Mouse (Mus musculus): Measurements from ENCODE around the gene Tiam1.

The Tiam1 gene

DNA sequence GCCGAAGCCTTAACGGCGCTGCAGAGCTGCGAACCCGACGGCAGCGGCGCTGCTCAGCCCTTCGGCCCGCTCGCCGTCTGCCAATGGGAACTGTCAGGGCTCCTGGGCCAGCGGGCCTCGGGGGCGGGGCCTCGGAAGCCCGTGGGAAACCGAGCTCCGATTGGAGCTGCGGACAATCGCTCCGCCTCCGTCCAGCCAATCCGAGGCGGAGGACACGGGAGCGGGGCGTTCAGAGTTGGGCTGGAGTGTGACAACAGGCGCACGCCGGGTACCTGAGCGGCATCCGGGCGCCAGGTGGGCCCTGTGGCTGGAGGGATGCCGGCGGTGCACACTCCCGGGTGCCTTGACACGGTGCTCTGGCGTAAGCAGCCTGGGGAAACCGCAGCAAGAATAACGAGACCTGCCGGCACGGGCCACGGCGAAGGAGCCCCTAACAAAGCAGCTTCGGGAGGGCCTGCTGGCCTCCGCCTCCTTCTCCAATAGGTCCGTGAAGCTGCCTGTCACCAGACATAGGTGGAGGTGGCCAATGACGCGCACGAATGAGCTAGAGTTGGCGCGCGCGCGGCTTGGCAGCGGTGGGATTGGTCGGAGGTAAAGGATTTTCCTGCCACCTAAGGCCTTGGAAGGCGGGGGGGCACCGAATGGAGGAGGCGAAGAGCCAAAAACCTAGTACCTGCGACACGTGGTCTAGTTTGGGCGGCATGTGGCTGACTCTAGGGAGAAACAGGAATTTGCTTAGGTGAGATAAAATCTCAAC lies at the start of gene Tiam1:
TSS of gene Tiam1 (minus strand) at position 10 of the 757 bp plus-strand sequence.
- DNase-seq: peak; percentile 99

DNA sequence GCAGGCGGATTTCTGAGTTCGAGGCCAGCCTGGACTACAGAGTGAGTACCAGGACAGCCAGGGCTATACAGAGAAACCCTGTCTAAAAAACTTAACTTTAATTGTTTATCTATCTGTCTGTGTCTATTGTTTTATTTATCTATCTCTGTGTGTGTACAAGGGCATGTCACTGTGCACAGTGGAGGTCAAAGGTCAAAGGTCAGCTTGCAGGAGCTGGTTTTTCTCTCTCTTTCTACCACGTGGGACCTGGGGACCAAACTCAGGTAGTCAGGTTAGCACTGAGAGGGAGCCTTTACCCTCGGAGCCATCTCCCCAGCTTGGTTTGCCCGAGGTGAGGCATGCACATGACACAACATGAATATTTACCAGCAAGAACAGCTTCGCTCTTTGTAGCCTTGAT lies 47.7 kb upstream of the Tiam1 start:
- no peak for DNase-seq

DNA sequence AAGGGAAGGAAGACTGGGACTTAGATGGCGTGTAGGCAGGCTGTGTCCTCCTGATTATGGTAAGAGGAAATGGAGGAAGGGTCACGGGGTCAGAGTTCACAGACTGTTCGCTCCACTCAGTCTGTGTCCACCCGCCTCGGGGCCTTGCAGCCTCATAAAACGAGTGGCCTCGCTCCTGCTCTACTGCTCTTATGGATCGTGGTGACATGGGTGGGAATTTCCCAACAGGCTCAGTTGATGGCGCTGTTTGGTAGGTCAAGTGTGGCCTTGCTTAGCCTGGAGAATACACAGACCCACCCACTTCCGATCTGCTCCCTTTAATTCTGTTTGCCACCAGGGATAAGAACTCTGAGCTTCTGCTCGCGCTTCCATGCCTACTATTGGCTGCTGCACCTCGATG lies 43.9 kb upstream of the Tiam1 start:
- DNase-seq: peak; percentile 71

DNA sequence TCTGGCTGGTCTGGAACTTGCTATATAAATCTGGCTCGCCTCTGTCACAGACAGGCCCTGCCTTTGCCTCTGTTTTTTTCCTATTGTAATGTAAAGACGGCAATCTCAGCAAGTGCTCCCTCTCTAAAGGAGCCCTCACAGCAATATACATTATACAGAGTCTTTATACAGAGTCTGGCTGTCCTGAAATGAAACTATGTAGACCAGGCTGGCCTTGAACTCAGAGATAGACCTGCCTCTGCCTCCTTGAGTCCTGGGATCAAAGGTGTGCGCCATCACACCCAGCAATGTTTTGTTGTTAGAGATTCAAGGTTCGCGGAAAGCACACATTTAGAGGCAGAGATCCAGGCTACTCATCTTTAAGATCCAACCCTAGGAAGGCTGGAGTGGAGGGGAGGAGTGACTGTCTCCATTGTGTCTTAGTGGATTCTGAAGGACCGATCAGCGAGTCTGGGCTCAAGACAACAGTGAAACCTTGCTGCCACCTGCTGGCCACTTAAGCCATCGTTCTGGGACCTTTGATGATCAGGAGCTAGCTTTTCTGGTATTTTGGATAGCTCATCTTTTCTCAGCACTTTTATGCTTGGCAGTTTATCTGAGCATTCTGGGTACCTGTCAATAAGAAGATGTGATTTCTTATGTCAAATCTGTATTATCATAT lies 42.5 kb upstream of the Tiam1 start:
- DNase-seq: peak; percentile 88

DNA sequence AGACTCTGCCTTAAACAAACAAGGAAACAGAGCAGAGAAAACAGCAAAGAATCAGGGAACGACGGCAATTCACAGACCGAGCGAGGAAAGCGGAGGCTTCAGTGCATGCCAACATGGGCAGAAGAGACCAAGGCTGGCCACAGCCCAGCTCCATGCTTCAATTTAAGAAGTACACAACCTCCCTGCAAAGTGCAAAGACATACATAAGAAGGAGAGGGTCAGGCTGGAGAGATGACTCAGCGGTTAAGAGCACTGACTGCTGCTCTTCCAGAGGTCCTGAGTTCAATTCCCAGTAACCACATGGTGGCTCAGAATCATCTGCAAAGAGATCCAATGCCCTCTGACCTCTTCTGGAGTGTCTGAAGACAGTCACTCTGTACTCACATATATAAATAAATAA lies 40.6 kb upstream of the Tiam1 start:
- no peak for DNase-seq

DNA sequence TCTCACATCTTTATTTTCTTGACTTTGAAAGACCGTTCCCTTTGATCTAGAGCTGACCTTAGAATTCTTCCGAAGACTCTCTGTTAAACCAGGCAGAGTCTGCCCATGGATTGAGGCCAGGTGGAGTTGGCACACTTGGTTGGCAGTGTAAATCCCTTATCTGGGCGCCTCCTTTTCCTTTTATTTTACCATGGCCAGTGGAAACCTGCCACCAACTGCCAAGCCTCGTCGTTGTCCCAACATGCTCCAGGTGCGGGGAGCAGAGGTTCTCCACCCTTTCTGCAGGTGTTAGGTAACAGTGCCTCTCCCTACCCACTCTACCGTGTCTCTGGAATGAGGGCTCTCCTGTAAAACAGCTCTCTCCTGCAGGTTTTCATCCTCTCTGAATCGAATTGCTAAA lies 38.1 kb upstream of the Tiam1 start:
- no peak for DNase-seq

DNA sequence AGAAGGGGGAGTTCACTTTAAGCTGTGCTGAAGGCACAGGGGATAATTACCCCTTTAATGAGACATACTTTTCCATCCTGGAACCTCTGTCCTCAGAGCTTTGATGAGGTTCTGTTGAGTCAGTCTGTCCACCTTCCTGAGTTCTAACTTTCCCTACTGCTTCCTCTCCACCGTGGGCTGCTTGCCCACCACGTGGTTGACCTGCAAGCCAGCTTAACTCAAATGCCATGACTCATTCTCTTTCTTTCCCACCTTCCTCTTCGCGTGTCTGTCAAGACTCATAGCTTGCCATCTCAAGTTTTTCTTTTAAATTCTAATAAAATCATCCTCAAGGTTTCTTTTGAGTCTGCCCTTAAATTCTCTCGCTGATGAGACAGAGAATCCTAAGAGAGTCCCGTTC lies 37.4 kb upstream of the Tiam1 start:
- no peak for DNase-seq

DNA sequence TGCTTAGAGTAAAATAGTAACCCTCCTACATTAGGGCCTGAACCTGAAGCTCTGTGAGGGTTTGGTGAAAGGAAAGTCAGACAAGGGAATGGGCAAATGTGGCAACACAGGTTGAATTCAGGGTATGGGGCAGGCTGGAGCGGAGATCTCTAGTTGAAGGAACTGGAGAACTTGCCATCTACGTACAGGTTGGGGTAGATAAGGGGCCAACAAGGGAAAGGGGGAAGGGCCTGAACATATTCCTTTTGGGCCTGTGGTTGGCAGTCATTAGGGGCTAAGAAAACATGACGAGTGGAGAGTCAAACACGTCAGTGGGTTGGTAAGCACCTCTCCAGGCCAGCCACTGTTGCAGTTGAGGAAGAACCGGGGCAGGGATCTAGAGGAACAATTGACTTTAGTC lies 36.3 kb upstream of the Tiam1 start:
- no peak for DNase-seq

DNA sequence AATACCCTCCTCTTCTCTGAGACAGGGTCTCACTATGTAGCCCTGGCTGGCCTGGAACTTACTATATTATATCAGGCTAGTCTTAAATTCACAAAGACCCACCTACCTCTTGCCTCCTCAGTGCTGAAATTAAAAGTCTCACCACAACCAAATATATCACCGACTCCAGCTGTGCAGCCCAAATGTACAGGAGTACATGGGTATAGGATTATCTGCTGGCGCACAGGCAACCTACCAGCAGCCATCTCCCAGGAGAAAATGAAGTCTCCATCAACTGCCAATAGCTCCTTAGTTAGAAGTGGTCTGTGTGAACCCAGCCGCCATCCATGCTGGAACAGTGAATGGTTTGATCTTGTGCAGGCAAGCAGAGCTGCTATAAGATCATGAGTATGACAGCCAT lies 34.8 kb upstream of the Tiam1 start:
- DNase-seq: no peak

DNA sequence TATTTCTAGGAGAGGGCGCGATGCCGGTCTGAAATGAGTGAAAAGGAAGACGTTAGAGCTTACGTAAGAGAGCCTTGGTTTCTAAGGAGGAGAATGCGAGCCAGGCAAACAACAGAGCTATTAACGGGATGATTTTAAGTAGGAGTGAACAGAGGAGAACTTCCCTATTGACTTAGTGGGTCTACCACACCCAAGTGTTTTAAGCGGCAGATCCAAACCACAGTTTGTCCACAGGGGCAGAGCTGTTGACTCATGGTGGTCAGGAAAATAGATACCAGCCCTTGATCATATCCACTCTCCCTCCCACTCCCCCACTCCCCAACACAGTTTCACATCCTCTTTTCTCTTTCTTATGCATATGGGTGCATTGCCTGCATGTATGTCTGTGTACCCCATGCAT lies 33.9 kb upstream of the Tiam1 start:
- no peak for DNase-seq

DNA sequence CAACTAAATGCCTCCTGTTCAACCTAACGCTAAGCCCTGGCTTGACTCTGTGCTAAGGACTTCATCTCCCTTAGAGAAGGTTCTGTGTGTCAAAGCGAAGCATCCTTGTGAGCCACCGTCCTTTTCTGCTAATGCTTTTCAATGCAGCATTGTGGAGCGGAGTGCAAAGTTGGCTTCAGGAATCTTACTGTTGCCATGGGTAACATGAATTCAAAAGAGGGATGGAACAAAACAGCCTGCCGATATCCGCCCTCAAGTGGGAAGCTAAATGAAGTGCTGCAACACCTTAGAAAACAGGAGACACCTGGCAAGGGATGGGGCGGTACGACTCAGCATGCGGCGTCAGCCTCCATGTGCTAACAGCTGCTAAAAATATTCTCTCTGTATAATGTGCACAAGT lies 32.9 kb upstream of the Tiam1 start:
- DNase-seq: peak; percentile 45

DNA sequence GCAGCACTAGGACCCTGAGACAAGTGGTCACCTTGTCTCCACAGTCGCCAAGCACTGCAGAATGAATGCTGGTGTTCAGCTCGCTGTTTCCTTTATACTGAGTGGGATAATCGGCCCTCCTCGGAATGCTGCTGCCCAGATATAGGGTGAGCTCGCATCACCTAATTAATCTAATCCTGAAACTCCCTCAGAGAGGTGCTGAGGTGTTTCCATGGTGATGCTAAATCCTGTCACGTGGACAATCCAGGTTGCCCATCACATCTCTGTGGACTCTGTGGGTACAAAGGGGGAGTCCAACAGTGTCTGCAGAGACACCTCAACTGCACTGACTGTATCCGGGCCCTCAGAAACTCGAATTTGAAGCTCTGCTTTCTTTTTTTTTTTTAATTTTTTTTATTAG lies 27.8 kb upstream of the Tiam1 start:
- no peak for DNase-seq

DNA sequence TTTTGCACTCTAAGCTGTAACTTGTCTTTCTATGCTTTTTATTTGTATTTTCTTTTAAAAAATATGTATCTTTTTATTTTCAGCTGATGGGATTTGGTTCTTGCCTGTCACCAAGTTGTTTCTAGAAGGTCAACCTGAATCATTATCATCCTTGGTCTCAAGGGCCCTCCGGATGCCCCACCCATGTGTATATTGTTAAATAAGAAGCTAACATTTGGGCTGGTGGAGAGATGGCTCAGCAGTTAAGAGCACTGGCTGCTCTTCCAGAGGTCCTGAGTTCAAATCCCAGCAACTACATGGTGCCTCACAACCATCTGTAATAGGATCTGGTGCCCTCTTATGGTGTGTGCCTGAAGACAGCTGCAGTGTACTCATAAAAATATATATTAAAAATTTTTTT lies 27.1 kb upstream of the Tiam1 start:
- DNase-seq: no peak

DNA sequence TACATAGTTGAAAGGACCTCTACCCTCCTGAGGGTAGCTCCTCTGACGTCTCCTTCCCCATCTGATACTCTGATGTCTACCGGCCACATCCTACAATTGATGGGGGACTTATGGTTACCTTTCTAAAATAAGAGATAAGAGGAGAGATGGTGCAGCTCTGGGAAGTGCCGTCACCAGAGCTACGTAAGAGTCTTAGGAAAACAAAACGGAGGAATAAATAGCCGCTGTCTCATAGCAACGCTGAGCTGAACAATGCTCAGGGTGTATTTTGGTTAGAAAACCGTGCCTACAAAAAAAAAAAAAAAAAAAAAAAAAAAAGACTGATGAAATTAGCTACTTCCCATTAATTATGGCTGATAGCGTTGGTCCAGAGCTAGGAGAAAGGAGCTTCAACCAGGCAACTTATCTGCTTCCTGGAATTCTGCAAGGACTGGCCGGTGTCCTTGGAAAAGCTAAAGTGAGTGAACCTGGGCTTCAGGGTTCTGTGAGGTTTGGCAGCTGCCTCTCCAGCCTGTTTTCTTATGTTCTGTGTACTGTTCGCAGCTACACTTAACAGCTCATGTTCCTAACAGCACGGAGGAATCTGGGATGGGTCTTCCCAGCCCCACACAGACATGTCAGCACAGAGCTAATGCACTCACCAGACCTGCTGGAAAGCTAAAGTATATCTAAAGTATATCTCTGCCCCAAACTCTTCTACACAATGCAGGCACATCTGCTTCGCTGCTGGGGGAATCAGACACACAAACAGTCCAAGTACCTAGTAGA lies 26.5 kb upstream of the Tiam1 start:
- no peak for DNase-seq

DNA sequence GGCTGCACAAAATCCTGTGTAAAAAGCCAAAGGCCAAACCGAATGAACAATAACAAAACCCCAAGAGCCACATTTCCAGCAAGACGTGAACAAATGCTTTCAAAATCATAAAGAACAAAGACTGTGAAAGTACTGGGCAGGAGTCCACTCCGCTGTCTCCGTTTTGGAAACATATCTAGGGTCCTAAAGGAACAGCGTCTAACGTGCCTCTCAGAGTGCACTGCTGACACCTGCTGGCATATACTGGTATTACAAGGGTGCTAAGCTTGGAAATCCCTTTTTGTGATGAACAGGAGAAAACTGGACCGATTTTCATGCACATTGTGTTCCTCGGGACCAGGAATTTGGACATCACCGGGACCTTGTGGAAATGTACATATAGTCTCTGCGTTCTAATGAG lies 24.1 kb upstream of the Tiam1 start:
- peak; percentile 85 for DNase-seq

DNA sequence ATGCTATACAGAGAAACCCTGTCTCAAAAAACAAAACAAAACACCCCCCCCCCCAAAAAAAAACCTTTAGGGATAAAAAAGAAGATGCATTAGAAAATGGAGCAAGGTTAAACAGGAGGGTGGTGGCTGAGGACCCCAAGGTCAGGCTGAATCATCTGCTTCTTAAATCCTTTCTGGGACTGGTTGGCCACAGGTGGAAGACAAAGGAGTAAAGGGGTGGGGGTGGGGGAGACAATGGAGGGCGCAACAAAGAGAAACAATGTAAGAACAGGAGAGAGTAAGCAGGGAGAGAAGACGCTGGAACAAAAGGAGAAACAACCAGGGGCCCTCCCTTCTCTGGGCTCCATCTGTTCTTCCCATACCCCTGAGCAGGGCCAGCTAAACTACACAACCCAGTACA lies 21.9 kb upstream of the Tiam1 start:
- no peak for DNase-seq

DNA sequence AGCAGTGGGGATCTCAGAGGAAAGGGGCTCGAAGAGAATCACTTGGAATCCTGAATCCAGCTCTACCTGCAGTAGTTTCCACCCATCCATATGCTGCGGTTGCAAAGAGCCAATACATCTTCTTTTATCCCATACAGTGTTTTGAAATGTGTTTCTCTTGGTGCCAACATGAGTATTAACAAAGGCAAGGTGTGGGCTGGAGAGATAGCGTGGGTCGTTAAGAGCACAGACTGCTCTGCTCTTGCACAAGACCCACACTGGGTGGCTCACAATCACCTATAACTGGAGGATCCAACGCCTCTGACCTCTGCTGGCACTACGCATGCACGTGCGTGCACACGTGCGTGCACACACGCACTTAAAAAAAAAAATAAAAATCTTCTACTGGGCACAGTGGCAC lies 21.4 kb upstream of the Tiam1 start:
- no peak for DNase-seq

DNA sequence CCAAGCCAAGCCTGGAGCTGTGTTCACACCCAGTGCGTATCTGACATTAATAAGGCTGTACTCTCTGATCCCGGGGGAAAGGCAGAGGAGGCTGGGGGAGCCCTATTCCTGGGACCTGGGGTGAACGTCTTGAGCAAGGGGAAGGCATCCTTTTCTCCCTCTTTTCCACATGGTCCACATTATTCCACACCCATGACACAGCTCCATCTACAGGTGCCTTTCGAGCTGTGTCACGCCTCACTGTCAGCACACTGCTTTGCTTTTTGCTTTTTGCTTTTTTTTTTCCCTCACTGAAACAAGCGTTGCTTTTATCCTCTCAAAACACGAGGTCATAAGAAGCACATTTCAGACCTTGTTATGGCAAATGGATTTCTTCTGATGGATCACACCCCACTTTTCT lies 11.5 kb upstream of the Tiam1 start:
- DNase-seq: no peak

DNA sequence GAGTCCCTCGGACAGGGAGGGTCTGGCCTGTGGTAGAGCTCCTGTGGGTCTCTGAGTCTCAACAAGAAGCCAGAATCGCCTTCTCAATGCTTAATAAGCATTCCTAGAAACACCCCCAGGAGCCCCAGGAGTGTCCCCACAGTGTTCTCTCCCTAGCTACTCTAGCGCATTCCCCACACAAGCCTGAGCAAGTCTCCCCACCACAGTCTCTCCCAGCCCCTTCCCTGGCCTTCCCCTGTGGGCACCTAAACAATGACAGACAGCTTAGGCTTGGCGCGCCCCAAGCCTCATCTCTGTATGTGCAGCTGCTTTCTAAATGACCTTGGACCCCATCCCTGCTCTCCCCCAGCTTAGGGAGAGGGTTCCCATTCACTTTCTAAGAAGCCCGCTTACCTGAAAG lies 7.3 kb upstream of the Tiam1 start:
- DNase-seq: no peak

DNA sequence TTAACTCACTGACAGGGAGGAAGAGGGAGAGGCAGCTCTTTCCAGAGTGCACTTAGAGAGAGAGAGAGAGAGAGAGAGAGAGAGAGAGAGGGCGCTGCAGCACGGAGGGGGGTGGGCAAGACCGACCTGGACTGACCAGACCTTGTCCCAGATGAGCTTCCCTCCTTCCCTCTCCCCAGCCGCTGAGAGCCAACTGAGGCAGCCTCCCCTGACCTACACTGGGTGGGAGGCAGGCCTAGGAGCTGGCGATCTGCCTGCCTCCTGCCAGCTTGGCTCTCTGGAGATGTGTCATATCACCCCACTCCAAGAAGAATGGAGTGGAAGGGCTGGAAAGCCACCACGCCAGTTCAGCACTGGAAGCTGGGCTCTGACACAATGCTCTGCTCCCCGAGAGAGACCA lies 6.6 kb upstream of the Tiam1 start:
- DNase-seq: no peak

DNA sequence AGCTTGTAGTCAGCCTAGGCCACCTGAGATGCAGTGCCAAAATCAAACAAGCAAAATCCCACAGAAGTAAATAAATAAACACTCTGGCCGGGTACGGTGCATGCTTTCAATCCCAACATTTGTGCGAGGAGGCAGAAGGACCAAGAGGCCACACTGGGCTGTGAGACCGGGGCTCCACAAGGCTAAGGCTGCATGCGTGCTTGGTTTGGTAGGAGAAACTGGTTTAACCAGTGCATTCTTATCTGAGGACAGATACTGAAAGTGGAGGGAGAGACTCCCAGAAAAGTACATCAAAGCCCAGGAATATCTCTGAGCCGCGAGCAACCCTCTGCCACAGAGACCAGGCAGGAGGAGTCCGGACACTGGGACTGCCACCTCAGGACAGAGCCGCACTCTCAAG lies 5.8 kb upstream of the Tiam1 start:
- DNase-seq: no peak

DNA sequence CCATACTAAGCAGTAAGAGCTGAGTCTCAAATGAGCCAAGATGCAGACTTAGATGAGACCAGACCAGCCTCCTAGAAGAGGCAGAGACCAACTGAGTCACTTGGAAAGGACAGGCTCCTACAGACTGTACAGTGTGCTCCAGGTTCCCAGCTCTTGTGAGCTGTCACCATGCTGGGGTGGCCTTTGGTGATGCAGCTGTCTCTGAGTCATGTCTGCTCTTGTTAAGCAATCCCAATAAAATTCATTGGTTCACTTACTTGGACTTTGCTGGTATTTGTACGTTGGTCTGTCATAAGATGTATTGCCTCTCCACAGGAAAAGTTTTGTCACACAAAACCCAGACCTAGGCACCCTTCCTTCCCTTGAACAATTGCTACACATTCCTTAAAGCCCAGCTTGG lies 1.7 kb upstream of the Tiam1 start:
- no peak for DNase-seq

DNA sequence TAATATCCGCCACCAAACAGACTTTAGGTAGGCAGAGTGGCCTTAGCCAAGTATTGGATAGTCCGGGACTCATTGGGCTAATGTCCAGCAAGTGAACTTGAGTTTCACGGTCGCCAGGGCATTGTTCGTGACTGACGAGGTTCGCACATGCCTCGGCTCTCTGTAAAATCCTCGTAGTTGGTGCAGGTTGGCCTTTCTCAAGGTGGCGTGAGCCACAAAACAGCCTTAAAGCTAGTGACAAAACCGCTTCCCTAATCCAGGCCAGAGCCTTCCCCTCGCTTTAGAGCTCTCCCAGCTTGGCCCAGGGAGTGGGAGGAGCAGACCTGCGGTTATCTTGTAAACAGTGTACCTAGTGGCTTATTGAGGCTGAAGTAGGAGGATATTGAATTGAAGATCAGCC lies 972 bp upstream of the Tiam1 start:
- no peak for DNase-seq

DNA sequence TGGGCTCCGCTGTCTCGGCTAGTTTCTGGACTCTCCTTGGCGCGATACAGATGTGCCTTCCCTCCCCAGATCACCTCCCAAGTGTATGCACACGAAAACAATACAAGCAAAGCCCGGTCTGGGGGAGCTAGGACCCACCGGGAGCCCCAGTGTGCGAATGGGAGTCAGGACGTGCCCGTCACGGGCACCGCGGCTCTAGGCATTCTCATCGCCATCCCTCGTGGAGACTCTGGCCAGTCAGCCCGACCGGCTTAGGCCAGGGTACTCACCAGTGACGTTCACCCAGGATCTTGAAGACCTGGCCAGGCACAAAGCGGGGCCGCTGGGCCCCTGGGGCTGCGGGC lies 181 bp downstream of the Tiam1 start:
- no peak for DNase-seq
